Mouse (Mus musculus): ENCODE measurements around the gene Mrps23. TPM values are rescaled to one million over a fixed set of nuclear protein-coding genes. Genes with fewer than 3 reads are reported as not detected.
"Not testable (repeated sequence)": the region's sequence is repeated elsewhere in the genome, so short reads cannot be mapped to it uniquely, and the experiment has no call there.

Gene Mrps23
- polyA plus RNA-seq, 1 experiment from 2014 or later = 74.1 TPM

GRCm38 (mm10) chr11:88201172-88201571 lies 3.0 kb upstream of the Mrps23 start:
- H3K27ac ChIP-seq = peak overlapping the region; percentile 69; the same call in 1 of the 2 replicates
- peaks cover 7% of the 10 kb centered on the region; the same call in 1 of the 2 replicates for H3K27me3 ChIP-seq (ENCODE audit: insufficient read depth, poor library complexity, severe bottlenecking)
- DNase-seq (ENCODE audit: low spot score) = no peak
- H3K36me3 ChIP-seq = peaks cover 7% of the 10 kb centered on the region
- H3K4me1 ChIP-seq (replicated peaks) = peaks cover 49% of the 10 kb centered on the region
- H3K4me3 ChIP-seq = no peak overlapping the region
- no peaks in the 10 kb centered on the region for H3K9me3 ChIP-seq
- WGBS = 85% methylated on average over 2 of the region's 2 CpGs

DNA sequence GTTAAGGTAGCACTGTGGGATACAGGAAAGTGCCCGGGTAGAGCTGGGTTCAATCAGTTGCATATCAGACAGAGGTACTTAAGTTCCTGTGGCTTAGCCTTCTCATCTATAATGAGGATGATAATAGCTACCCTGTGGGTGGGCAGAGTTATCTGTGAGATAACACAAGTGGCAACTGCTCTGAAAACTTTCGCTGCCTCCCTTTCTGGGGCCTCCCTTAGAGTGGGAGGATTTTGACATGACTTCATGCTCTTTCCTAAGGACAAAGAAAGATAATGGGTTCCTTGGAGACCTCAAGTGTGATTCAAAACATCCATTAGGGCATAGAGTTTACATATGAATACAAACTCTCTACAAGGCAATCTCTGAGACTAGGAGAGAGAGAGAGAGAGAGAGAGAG lies 2.1 kb upstream of the Mrps23 start:
- no peak for DNase-seq (ENCODE audit: low spot score)
- Histone ChIP-seq H3K4me1 (replicated peaks) (peaks cover 50% of the 10 kb centered on the region), H3K36me3 (peaks cover 11% of the 10 kb centered on the region), H3K9me3 (no peaks in the 10 kb centered on the region), H3K27ac (peak overlapping the region; percentile 69), H3K27me3 (ENCODE audit: insufficient read depth, poor library complexity, severe bottlenecking) (peaks cover 7% of the 10 kb centered on the region; the same call in 1 of the 2 replicates), H3K4me3 (peak overlapping the region; percentile 11; the same call in 1 of the 2 replicates)
- WGBS = 6% methylated on average over 2 of the region's 2 CpGs

DNA sequence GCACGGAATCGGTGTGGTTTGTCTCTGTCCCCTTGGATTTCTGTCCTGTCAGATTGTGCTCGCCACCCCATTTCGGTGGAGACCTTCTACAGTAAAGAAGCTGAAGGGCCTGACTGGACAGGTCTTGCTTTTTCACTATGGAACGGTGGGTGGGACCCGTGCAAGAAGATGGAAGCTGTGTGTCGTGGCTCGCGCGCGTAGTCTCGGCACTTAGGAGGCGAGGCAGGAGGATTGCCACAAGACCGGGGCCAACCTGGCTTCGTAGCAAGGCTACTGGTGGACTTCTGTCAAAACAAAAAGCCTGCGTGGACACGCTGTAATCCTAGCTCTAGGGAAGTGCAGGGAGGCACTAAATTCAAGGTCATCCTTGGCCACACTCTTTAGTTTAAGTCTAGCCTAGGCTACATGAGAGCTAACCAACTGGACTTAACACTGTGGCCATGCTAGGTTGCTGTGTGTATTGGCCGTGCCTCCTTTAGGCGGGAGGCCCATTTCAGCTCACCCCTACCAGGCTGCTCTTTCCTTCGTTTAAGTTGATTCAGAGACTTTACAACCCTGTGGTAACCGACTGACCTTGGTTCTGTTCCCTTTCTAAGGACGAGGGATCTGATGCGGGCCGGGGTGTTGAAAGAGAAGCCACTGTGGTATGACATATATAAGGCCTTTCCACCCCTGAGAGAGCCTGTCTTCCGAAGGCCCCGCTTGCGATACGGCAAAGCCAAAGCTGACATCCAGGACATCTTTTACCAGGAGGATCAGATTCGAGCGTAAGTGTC lies 593 bp downstream of the Mrps23 start:
- Histone ChIP-seq H3K27me3 (ENCODE audit: insufficient read depth, poor library complexity, severe bottlenecking) (peaks cover 5% of the 10 kb centered on the region; the same call in 1 of the 2 replicates), H3K4me1 (replicated peaks) (peaks cover 41% of the 10 kb centered on the region), H3K4me3 (peak overlapping the region; percentile 81), H3K27ac (peak overlapping the region; percentile 93), H3K9me3 (no peaks in the 10 kb centered on the region), H3K36me3 (peaks cover 38% of the 10 kb centered on the region)
- no peak for DNase-seq (ENCODE audit: low spot score)
- WGBS = 34% methylated on average over 30 of the region's 30 CpGs

- not testable (repeated sequence) for H3K9me3 ChIP-seq; H3K27me3 ChIP-seq (ENCODE audit: insufficient read depth, poor library complexity, severe bottlenecking); DNase-seq (ENCODE audit: low spot score); H3K27ac ChIP-seq; H3K4me3 ChIP-seq
- peaks cover 56% of the 10 kb centered on the region for H3K36me3 ChIP-seq
- WGBS = 90% methylated on average over 8 of the region's 8 CpGs
- peaks cover 38% of the 10 kb centered on the region for H3K4me1 ChIP-seq (replicated peaks)
These were observed 2.4 kb downstream of the Mrps23 start for GRCm38 (mm10) chr11:88206576-88206975.

GRCm38 (mm10) chr11:88207697-88208096 lies 3.5 kb downstream of the Mrps23 start:
- H3K9me3 ChIP-seq = no peaks in the 10 kb centered on the region
- 94% methylated on average over 2 of the region's 2 CpGs for WGBS
- H3K27me3 ChIP-seq (ENCODE audit: insufficient read depth, poor library complexity, severe bottlenecking) = no peaks in the 10 kb centered on the region
- H3K36me3 ChIP-seq = peaks cover 67% of the 10 kb centered on the region
- H3K4me3 ChIP-seq = no peak overlapping the region
- H3K4me1 ChIP-seq (replicated peaks) = peaks cover 27% of the 10 kb centered on the region
- DNase-seq (ENCODE audit: low spot score) = no peak
- H3K27ac ChIP-seq = no peak overlapping the region

- peaks cover 57% of the 10 kb centered on the region for H3K36me3 ChIP-seq
- 85% methylated on average over 5 of the region's 5 CpGs for WGBS
These were observed 7.8 kb downstream of the Mrps23 start for GRCm38 (mm10) chr11:88211824-88212582.

DNA sequence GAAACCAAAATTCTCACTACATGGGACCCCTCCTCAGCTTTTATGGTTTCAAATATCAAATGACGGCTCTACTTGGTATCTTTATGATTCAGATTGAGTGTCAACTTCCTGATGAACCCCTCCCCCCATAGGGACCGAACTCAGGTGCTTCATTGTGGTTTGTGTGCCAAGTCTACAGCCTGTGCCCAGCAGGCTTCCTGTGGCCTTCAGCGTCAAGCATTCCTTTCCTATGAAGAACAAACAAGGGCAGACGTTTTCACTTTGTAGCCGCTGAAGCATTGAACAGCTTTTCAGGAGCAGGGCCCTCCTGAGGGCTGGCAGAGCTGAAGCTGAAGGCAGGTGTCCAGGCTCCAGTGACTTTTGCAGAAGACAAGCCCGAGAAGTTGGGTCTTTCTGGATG lies 9.6 kb downstream of the Mrps23 start:
- peaks cover 40% of the 10 kb centered on the region for H3K36me3 ChIP-seq
- H3K4me3 ChIP-seq = no peak overlapping the region
- peak overlapping the region; percentile 66 for H3K27ac ChIP-seq
- no peaks in the 10 kb centered on the region for H3K9me3 ChIP-seq
- H3K4me1 ChIP-seq (replicated peaks) = peaks cover 32% of the 10 kb centered on the region
- 58% methylated on average over 6 of the region's 6 CpGs for WGBS
- DNase-seq (ENCODE audit: low spot score) = no peak
- H3K27me3 ChIP-seq (ENCODE audit: insufficient read depth, poor library complexity, severe bottlenecking) = no peaks in the 10 kb centered on the region

More at GRCm38 (mm10) chr11:88211824-88212582, 7.8 kb downstream of the Mrps23 start:
- peak overlapping the region; percentile 41; the same call in 1 of the 2 replicates for H3K27ac ChIP-seq
- no peak for DNase-seq (ENCODE audit: low spot score)
- no peak overlapping the region for H3K4me3 ChIP-seq
- no peaks in the 10 kb centered on the region for H3K9me3 ChIP-seq
- H3K27me3 ChIP-seq (ENCODE audit: insufficient read depth, poor library complexity, severe bottlenecking) = no peaks in the 10 kb centered on the region
- H3K4me1 ChIP-seq (replicated peaks) = peaks cover 31% of the 10 kb centered on the region

DNA sequence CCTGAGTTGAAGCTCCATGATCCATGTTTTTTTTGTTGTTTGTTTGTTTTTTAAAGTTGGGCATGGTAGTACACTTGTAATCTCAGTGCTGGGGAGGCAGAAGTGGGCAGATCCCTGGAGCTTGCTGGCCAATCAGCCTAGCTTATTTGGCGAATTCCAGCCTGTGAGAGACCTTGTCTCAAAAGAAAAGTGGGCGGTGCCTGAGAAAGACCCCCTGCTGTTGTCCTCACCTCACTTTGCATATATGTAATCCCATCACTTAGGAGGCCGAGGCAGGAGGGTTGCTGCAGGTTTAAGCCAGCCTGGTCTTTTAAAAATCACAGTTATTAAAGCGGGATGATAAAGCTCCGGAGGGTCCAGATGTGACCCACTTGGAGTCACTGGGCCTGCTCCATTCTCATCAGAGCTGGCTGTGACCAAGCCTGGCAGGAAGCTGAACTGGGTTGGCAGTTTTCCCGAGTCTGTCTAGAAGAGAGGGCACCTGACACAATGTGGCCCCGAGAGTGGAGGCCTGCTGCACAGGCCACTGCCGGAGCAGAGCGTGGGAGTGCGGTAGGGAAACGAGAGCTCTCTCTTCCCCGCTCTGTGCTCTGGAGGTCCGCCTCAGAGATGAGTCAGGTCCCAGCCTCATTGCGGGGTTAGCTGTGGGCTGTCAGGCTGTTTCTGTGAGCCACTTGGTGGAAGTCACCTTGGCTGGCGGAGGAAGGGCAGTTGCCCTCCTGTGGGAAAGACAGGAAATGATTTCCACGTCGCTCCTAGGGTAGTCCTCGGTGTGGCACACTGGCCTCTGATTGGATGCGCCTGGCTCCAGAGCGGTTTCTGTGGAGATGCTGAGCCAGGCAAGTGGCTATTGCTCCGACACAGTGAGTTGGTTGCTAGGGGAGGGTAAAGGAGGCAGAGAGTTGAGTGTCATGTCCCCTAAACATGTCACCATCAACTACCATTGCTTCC lies 11.0 kb downstream of the Mrps23 start:
- H3K36me3 ChIP-seq = peaks cover 26% of the 10 kb centered on the region
- H3K4me1 ChIP-seq (replicated peaks) = peaks cover 34% of the 10 kb centered on the region
- H3K27me3 ChIP-seq (ENCODE audit: insufficient read depth, poor library complexity, severe bottlenecking) = no peaks in the 10 kb centered on the region
- no peaks in the 10 kb centered on the region for H3K9me3 ChIP-seq
- peak overlapping the region; percentile 84 for H3K27ac ChIP-seq
- peak overlapping the region; percentile 18 for H3K4me3 ChIP-seq
- WGBS = 63% methylated on average over 21 of the region's 21 CpGs
- peak; percentile 52 for DNase-seq (ENCODE audit: low spot score)

DNA sequence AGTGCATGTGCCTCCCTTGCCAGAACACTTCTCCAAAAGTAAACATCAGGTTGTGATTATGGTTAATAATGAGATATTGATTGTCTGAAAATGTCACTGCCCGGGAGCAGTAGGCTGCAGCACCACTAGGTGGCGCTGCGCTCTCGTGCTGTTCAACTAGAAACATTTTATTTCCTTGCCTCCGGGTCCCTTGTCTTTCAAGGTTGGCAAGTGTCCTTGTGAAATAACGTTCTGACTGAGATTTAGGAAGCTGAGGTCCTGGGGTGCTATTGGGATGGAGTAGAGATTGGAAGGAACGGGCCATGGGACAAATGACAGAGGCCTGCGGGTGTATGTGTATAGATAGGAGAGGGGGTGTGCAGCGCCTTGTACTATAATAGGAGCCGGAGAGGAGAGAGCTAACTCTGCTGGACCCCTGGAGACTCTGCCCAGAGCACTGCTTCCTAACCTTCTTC lies 12.1 kb downstream of the Mrps23 start:
- WGBS = 20% methylated on average over 10 of the region's 10 CpGs
- peak overlapping the region; percentile 16; the same call in 1 of the 2 replicates for H3K4me3 ChIP-seq
- peaks cover 15% of the 10 kb centered on the region for H3K36me3 ChIP-seq
- no peaks in the 10 kb centered on the region for H3K9me3 ChIP-seq
- H3K4me1 ChIP-seq (replicated peaks) = peaks cover 37% of the 10 kb centered on the region
- H3K27me3 ChIP-seq (ENCODE audit: insufficient read depth, poor library complexity, severe bottlenecking) = no peaks in the 10 kb centered on the region
- H3K27ac ChIP-seq = peak overlapping the region; percentile 84
- peak; percentile 79 for DNase-seq (ENCODE audit: low spot score)

GRCm38 (mm10) chr11:88218155-88218554 lies 14.0 kb downstream of the Mrps23 start:
- no peaks in the 10 kb centered on the region for H3K27me3 ChIP-seq (ENCODE audit: insufficient read depth, poor library complexity, severe bottlenecking)
- H3K4me3 ChIP-seq = no peak overlapping the region
- no peaks in the 10 kb centered on the region for H3K9me3 ChIP-seq
- WGBS = 89% methylated on average over 6 of the region's 6 CpGs
- no peaks in the 10 kb centered on the region for H3K36me3 ChIP-seq
- H3K4me1 ChIP-seq (replicated peaks) = peaks cover 37% of the 10 kb centered on the region
- no peak for DNase-seq (ENCODE audit: low spot score)
- H3K27ac ChIP-seq = peak overlapping the region; percentile 74; the same call in 1 of the 2 replicates

DNA sequence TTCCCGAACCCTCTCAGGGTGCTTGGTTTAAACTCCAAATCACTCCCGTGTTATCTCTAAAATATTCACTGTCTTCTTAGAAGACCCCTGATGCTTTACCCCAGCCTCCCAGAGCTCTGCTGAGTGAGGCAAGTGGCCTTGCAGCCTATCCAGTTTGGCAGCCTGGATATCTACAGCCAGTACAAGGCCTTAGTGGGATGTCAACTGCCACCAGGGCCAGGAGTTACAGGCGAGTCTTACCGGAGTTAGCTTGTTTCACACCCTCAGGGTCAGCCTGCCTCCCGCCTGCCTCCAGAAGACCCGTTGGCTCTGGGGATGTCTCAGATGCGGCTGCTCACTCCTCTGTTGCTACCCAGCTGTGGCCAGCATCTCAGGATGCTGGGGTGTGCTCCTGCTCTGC lies 14.4 kb downstream of the Mrps23 start:
- 65% methylated on average over 7 of the region's 7 CpGs for WGBS
- Histone ChIP-seq H3K27ac (peak overlapping the region; percentile 74), H3K4me1 (replicated peaks) (peaks cover 37% of the 10 kb centered on the region), H3K36me3 (no peaks in the 10 kb centered on the region), H3K4me3 (no peak overlapping the region), H3K27me3 (ENCODE audit: insufficient read depth, poor library complexity, severe bottlenecking) (no peaks in the 10 kb centered on the region), H3K9me3 (no peaks in the 10 kb centered on the region)
- DNase-seq (ENCODE audit: low spot score) = no peak

- H3K27ac ChIP-seq = peak overlapping the region; percentile 50; the same call in 1 of the 2 replicates
- H3K4me1 ChIP-seq (replicated peaks) = peaks cover 8% of the 10 kb centered on the region
- no peaks in the 10 kb centered on the region for H3K27me3 ChIP-seq (ENCODE audit: insufficient read depth, poor library complexity, severe bottlenecking)
- no peaks in the 10 kb centered on the region for H3K9me3 ChIP-seq
- no peak overlapping the region for H3K4me3 ChIP-seq
- no peaks in the 10 kb centered on the region for H3K36me3 ChIP-seq
- no peak for DNase-seq (ENCODE audit: low spot score)
- WGBS = 92% methylated on average over 15 of the region's 15 CpGs
These were observed 17.8 kb downstream of the Mrps23 start for GRCm38 (mm10) chr11:88221929-88222475.

All from hindbrain, embryonic 10.5 days (tissue).